In the genomic region with DNA sequence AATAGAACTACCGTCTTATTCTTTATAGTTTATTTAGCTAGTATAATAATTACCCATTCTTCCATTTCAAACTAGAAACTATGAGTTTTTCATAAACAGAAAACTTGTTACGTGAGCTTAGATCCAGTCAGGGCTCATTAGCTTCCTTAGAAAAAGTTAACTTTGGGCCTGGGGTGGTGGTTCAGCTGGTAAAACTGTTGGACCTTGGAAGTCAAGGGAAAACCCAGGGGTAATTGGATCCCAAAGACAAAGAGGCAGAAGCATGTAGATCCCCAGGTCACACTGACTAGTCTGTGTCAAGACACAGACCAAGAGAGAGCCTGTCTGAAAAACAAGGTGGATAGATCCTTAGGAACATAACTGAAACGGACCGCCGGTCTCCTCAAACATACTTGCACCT, we compare ENCODE assay signal across 33 mouse cellular contexts. TPM values are rescaled to one million over a fixed set of nuclear protein-coding genes. Genes with fewer than 3 reads are reported as not detected.
A peak's percentile ranks its signal among the peaks of the same experiment; 100 is the strongest.
DNase-seq lines count a peak whose midpoint lies in the region; ATAC-seq lines count a peak whose summit lies in the region.
"Had no signal": no experiment of that assay in that cellular context is flagged by ENCODE, and none has a peak within 500 bp of the region (broad histone marks: within the 10 kb centered on the region; RNA-seq: fewer than 3 reads in every experiment).

No protein-coding gene starts in this region.

- WGBS in intestine, embryonic 14.5 days, result 94% methylated on average over 5 of the region's 5 CpGs
- WGBS in intestine, embryonic 16.5 days, result 86% methylated on average over 5 of the region's 5 CpGs
- WGBS in kidney, embryonic 15.5 days, result 82% methylated on average over 5 of the region's 5 CpGs

- no peaks in the 10 kb centered on the region for H3K4me1 ChIP-seq in intestine, embryonic 14.5 days (replicated peaks; ENCODE audit: control insufficient read depth, insufficient read depth, low read length)
- no peaks in the 10 kb centered on the region for H3K4me1 ChIP-seq in intestine, embryonic 16.5 days (ENCODE audit: control insufficient read depth, insufficient read depth, low read length)
- peaks cover 9% of the 10 kb centered on the region; the same call in 1 of the 2 replicates for H3K4me1 ChIP-seq in kidney, embryonic 15.5 days
- H3K4me1 ChIP-seq: liver, embryonic 12.5 days; midbrain, embryonic 12.5 days; neural tube, embryonic 13.5 days had no signal

- no peak overlapping the region for H3K9ac ChIP-seq in intestine, embryonic 14.5 days (ENCODE audit: low read length)
- H3K9ac ChIP-seq in intestine, embryonic 16.5 days (ENCODE audit: low read depth, low read length), result peak overlapping the region; percentile 31
- no peak overlapping the region for H3K9ac ChIP-seq in kidney, embryonic 15.5 days
- H3K9ac ChIP-seq: forebrain, postnatal 0 days; heart, embryonic 13.5 days; liver, embryonic 12.5 days; liver, postnatal 0 days; midbrain, embryonic 12.5 days; neural tube, embryonic 13.5 days had no signal

- intact Hi-C loops in left cerebral cortex, postnatal 36 days (cut with DNase I), result no loop called here

- H3K27me3 ChIP-seq in intestine, embryonic 14.5 days (replicated peaks; ENCODE audit: control insufficient read depth, insufficient read depth, low read length), result no peaks in the 10 kb centered on the region
- H3K27me3 ChIP-seq in intestine, embryonic 16.5 days (replicated peaks; ENCODE audit: control insufficient read depth, insufficient read depth, low read length), result no peaks in the 10 kb centered on the region
- no peaks in the 10 kb centered on the region for H3K27me3 ChIP-seq in kidney, embryonic 15.5 days
- H3K27me3 ChIP-seq: heart, embryonic 13.5 days; liver, embryonic 12.5 days; midbrain, embryonic 12.5 days; neural tube, embryonic 13.5 days had no signal

- no peaks in the 10 kb centered on the region for H3K9me3 ChIP-seq in intestine, embryonic 14.5 days (ENCODE audit: control insufficient read depth, low read length)
- H3K9me3 ChIP-seq in intestine, embryonic 16.5 days (ENCODE audit: control insufficient read depth, low read length), result no peaks in the 10 kb centered on the region
- no peaks in the 10 kb centered on the region for H3K9me3 ChIP-seq in kidney, embryonic 15.5 days (replicated peaks)
- H3K9me3 ChIP-seq: heart, embryonic 13.5 days; liver, embryonic 12.5 days; midbrain, embryonic 12.5 days; neural tube, embryonic 13.5 days had no signal

- DNase-seq in intestine, embryonic 14.5 days (ENCODE audit: low spot score), result no peak
- peak; percentile 44 to 57 for DNase-seq in kidney, postnatal 25 days
- no peak for DNase-seq in cerebellum, adult 8-10 months
- DNase-seq in adrenal gland, postnatal 36 days, result no peak
- DNase-seq in left cerebral cortex, postnatal 36 days (ENCODE audit: low spot score in 2 of 2), result no peak
- DNase-seq: adrenal gland, postnatal 14 days; cerebellum, adult 18-20 months; cerebellum, postnatal 14 days; forebrain, postnatal 0 days; gastrocnemius, postnatal 10 days; heart, postnatal 10 days; left cerebral cortex, postnatal 4 days; liver, postnatal 0 days; lung, postnatal 36 days; thymus, postnatal 4 days had no signal

- no peak overlapping the region for H3K27ac ChIP-seq in intestine, embryonic 14.5 days (ENCODE audit: low read depth)
- peak overlapping the region; percentile 69 for H3K27ac ChIP-seq in intestine, embryonic 16.5 days (ENCODE audit: low read length)
- H3K27ac ChIP-seq in kidney, embryonic 15.5 days, result peak overlapping the region; percentile 55
- H3K27ac ChIP-seq: heart, embryonic 13.5 days; liver, embryonic 12.5 days; midbrain, embryonic 12.5 days; neural tube, embryonic 13.5 days had no signal

- ATAC-seq in intestine, embryonic 14.5 days (replicated peaks; ENCODE audit: low FRiP score, low TSS enrichment, low read depth), result no peak
- ATAC-seq in intestine, embryonic 16.5 days, result no peak
- no peak for ATAC-seq in kidney, embryonic 15.5 days (replicated peaks; ENCODE audit: low FRiP score)
- ATAC-seq: CD4-positive, CD25-positive, alpha-beta regulatory T cell, adult 4 months; forebrain, postnatal 0 days; hindbrain, embryonic 16.5 days; liver, embryonic 12.5 days; liver, postnatal 0 days had no signal

- H3K4me3 ChIP-seq in intestine, embryonic 14.5 days (ENCODE audit: low read depth, low read length), result no peak overlapping the region
- H3K4me3 ChIP-seq in intestine, embryonic 16.5 days (ENCODE audit: low read length), result peak overlapping the region; percentile 34
- H3K4me3 ChIP-seq in kidney, embryonic 15.5 days (replicated peaks), result no peak overlapping the region
- H3K4me3 ChIP-seq: erythroblast, embryonic 14.5 days; heart, embryonic 13.5 days; liver, embryonic 12.5 days; midbrain, embryonic 12.5 days; neural tube, embryonic 13.5 days had no signal

- H3K4me2 ChIP-seq in intestine, embryonic 14.5 days (ENCODE audit: low read length), result 0 out of 2 replicates have a peak overlapping the region, but pooled peaks have one; percentile 15
- H3K4me2 ChIP-seq in intestine, embryonic 16.5 days (ENCODE audit: low read depth, low read length), result peak overlapping the region; percentile 38
- H3K4me2 ChIP-seq in kidney, embryonic 15.5 days, result no peak overlapping the region
- H3K4me2 ChIP-seq: heart, embryonic 13.5 days; liver, embryonic 12.5 days; midbrain, embryonic 12.5 days; neural tube, embryonic 13.5 days had no signal

- H3K36me3 ChIP-seq in intestine, embryonic 14.5 days (ENCODE audit: control insufficient read depth, insufficient read depth, low read length), result no peaks in the 10 kb centered on the region
- H3K36me3 ChIP-seq in intestine, embryonic 16.5 days (ENCODE audit: control insufficient read depth, insufficient read depth, low read length), result no peaks in the 10 kb centered on the region
- H3K36me3 ChIP-seq in kidney, embryonic 15.5 days, result no peaks in the 10 kb centered on the region
- H3K36me3 ChIP-seq: heart, embryonic 13.5 days; liver, embryonic 12.5 days; midbrain, embryonic 12.5 days; neural tube, embryonic 13.5 days had no signal

RNA-seq across cellular contexts. Expression of a gene that starts 1.0 kb away (rescaled TPM):
- polyA plus RNA-seq in intestine, embryonic 14.5 days (2014; fragmentation: Nextera tagmentation; extraction: Ambion mirVana), result 19.4 and 20.6 TPM in 2 replicates
- 51.0 and 64.1 TPM in 2 replicates for polyA plus RNA-seq in intestine, embryonic 16.5 days (2015; fragmentation: Nextera tagmentation; extraction: Ambion mirVana)
- polyA plus RNA-seq in kidney, embryonic 15.5 days (2015; fragmentation: Nextera tagmentation; extraction: Ambion mirVana), result 37.4 TPM in 2 replicates
- total RNA-seq in adrenal gland, postnatal 36 days (2021), result not detected
- not detected for total RNA-seq in left cerebral cortex, postnatal 36 days (2021)
- total RNA-seq: adrenal gland, postnatal 14 days; forebrain, postnatal 0 days; gastrocnemius, postnatal 10 days; heart, adult 8-10 months; heart, postnatal 10 days; layer of hippocampus, adult 18-20 months; layer of hippocampus, postnatal 14 days; left cerebral cortex, adult 8-10 months; left cerebral cortex, postnatal 4 days; megakaryocyte, adult 5-6 weeks had no signal
- polyA plus RNA-seq: CD4-positive, CD25-positive, alpha-beta regulatory T cell, adult 4 months; erythroblast, embryonic 14.5 days; forebrain, embryonic 11.5 days; heart, embryonic 13.5 days; hindbrain, embryonic 11.5 days; liver, embryonic 12.5 days; lung, embryonic 16.5 days; midbrain, embryonic 12.5 days; neural tube, embryonic 13.5 days; stomach, embryonic 14.5 days had no signal

RNA-seq across cellular contexts. Expression of a gene that starts 41.8 kb away (rescaled TPM):
- 0.23 TPM in 1 of 2 replicates, not detected in the other for polyA plus RNA-seq in intestine, embryonic 14.5 days (2014; fragmentation: Nextera tagmentation; extraction: Ambion mirVana)
- polyA plus RNA-seq in intestine, embryonic 16.5 days (2015; fragmentation: Nextera tagmentation; extraction: Ambion mirVana), result 0.21 TPM in 1 of 2 replicates, not detected in the other
- 0.17 and 0.47 TPM in 2 replicates for polyA plus RNA-seq in kidney, embryonic 15.5 days (2015; fragmentation: Nextera tagmentation; extraction: Ambion mirVana)
- total RNA-seq in adrenal gland, postnatal 36 days (2021), result not detected
- total RNA-seq in left cerebral cortex, postnatal 36 days (2021), result under 1 TPM in 1 of 2 experiments, not detected in 1; 0.32 TPM
- total RNA-seq: adrenal gland, postnatal 14 days; forebrain, postnatal 0 days; gastrocnemius, postnatal 10 days; heart, adult 8-10 months; heart, postnatal 10 days had no signal
- polyA plus RNA-seq: CD4-positive, CD25-positive, alpha-beta regulatory T cell, adult 4 months; erythroblast, embryonic 14.5 days; forebrain, embryonic 11.5 days; heart, embryonic 13.5 days; liver, embryonic 12.5 days; midbrain, embryonic 12.5 days had no signal

Comparison
In these comparisons a context has a peak if more than half of its experiments do, and no peak if none do; other contexts are left out.
1. DNase-seq: peak in kidney, postnatal 25 days (2 of 2); none in intestine, embryonic 14.5 days (single experiment), cerebellum, adult 8-10 months (single experiment), adrenal gland, postnatal 36 days (0 of 2) and left cerebral cortex, postnatal 36 days (0 of 2).